Mouse (Mus musculus) midbrain, postnatal 0 days (tissue): ENCODE results near the gene Ints6. TPM values are rescaled to one million over a fixed set of nuclear protein-coding genes. Genes with fewer than 3 reads are reported as not detected.

Source experiments
- ATAC-seq: fragments of 200-750 bp; cut with Nextera tagmentation; 2 replicates; pipeline ENCODE4 v1.8.0; 2017; ENCODE audit warnings: moderate number of reproducible peaks, mild to moderate bottlenecking, moderate TSS enrichment, moderate library complexity; ENCODE audit not compliant: low FRiP score
- DNase-seq: peaks from one replicate; pipeline ENCODE4 v3.0.0-alpha.2; 2015; ENCODE audit warnings: low spot score
- H3K27ac ChIP-seq: fragments of 300-500 bp; sonication (generic); 2 replicates; pipeline ENCODE4 v1.5.1; 2014; ENCODE audit warnings: low read depth, mild to moderate bottlenecking, low read length, mixed read lengths
- H3K27me3 ChIP-seq: fragments of 300-500 bp; sonication (generic); 2 replicates; pipeline ENCODE4 v1.6.1; 2014; ENCODE audit warnings: low read length, control low read depth, mixed read lengths; ENCODE audit not compliant: insufficient read depth
- H3K36me3 ChIP-seq: fragments of 300-500 bp; sonication (generic); 2 replicates; pipeline ENCODE4 v1.6.1; 2014; ENCODE audit warnings: low read length, control low read depth, mixed read lengths; ENCODE audit not compliant: insufficient read depth
- H3K4me1 ChIP-seq: fragments of 300-500 bp; sonication (generic); 2 replicates; pipeline ENCODE4 v1.6.1; 2014; ENCODE audit warnings: mild to moderate bottlenecking, control low read depth, antibody characterized with exemption, low read length, mixed read lengths; ENCODE audit not compliant: insufficient read depth
- H3K4me2 ChIP-seq: fragments of 300-500 bp; sonication (generic); 2 replicates; pipeline ENCODE4 v1.6.1; 2014; ENCODE audit warnings: low read depth, mild to moderate bottlenecking, low read length, mixed read lengths; ENCODE audit not compliant: poor library complexity, severe bottlenecking
- H3K4me3 ChIP-seq: fragments of 300-500 bp; sonication (generic); 2 replicates; pipeline ENCODE4 v1.5.1; 2014; ENCODE audit warnings: low read depth, mild to moderate bottlenecking, low read length, moderate library complexity
- H3K9ac ChIP-seq: fragments of 300-500 bp; sonication (generic); replicated peaks from 2 replicates; pipeline ENCODE4 v1.6.1; 2014; ENCODE audit warnings: mild to moderate bottlenecking, low read length, moderate library complexity, mixed read lengths; ENCODE audit not compliant: poor library complexity, severe bottlenecking
- H3K9me3 ChIP-seq: fragments of 300-500 bp; sonication (generic); 2 replicates; pipeline ENCODE4 v1.6.1; 2016; ENCODE audit warnings: low read length, control low read depth
- CTCF ChIP-seq: IDR thresholded peaks from 2 replicates; pipeline ENCODE4 v1.5.1; 2016; ENCODE audit warnings: antibody characterized with exemption, mild to moderate bottlenecking
- WGBS: fragments of 180-500 bp; shearing (Covaris S2); extraction: QIAGEN DNeasy Blood & Tissue Kit; methylation state at CpG from one replicate; pipeline ENCODE4 v1.1.7; 2014; 5-methylcytosine and 5-hydroxymethylcytosine counted together
- polyA plus RNA-seq: library from polyadenylated mRNA; unstranded; fragments of >200 nt; fragmentation: Nextera tagmentation; extraction: Ambion mirVana; gene quantifications from 2 replicates; pipeline ENCODE4 v1.2.1, GENCODE M21; 2015
- total RNA-seq: library from RNA; depleted of rRNA; stranded (reverse); fragments of >200 nt; gene quantifications from 2 replicates; pipeline ENCODE4 v1.2.3, GENCODE M21; 2014

Gene Ints6
- total and polyA plus RNA-seq, 2 experiments from 2014 or later: 9.5 to 44.9 TPM

GRCm38 (mm10) chr14:62733666-62734065 lies 27.3 kb downstream of the Ints6 start:
- no peaks in the 10 kb centered on the region for H3K9me3 ChIP-seq
- H3K4me3 ChIP-seq: no peak overlapping the region
- no peaks in the 10 kb centered on the region for H3K27me3 ChIP-seq
- H3K27ac ChIP-seq: no peak overlapping the region
- no peak for TF ChIP-seq CTCF
- H3K4me1 ChIP-seq: no peaks in the 10 kb centered on the region
- 81% methylated on average over 2 of the region's 2 CpGs for WGBS
- no peak overlapping the region for H3K4me2 ChIP-seq
- no peak for ATAC-seq
- H3K9ac ChIP-seq: no peak overlapping the region
- no peak for DNase-seq
- 0 out of 2 replicates have a peak, but pooled peaks cover 4% of the 10 kb centered on the region for H3K36me3 ChIP-seq

GRCm38 (mm10) chr14:62731902-62732301 lies 29.1 kb downstream of the Ints6 start:
- Histone ChIP-seq H3K4me1 (no peaks in the 10 kb centered on the region), H3K27ac (no peak overlapping the region), H3K4me3 (no peak overlapping the region), H3K9ac (no peak overlapping the region), H3K4me2 (no peak overlapping the region), H3K27me3 (no peaks in the 10 kb centered on the region), H3K9me3 (no peaks in the 10 kb centered on the region), H3K36me3 (0 out of 2 replicates have a peak, but pooled peaks cover 4% of the 10 kb centered on the region)
- ATAC-seq (no peak), DNase-seq (no peak)
- no peak for TF ChIP-seq CTCF
- WGBS: 89% methylated on average over 1 of the region's 1 CpGs

GRCm38 (mm10) chr14:62724560-62724959 lies 36.4 kb downstream of the Ints6 start:
- ATAC-seq (no peak), DNase-seq (no peak)
- no peak overlapping the region for H3K4me3 ChIP-seq
- no peaks in the 10 kb centered on the region for H3K4me1 ChIP-seq
- H3K36me3 ChIP-seq: no peaks in the 10 kb centered on the region
- no peaks in the 10 kb centered on the region for H3K9me3 ChIP-seq
- H3K27ac ChIP-seq: no peak overlapping the region
- no peak for TF ChIP-seq CTCF
- H3K9ac ChIP-seq: no peak overlapping the region
- H3K4me2 ChIP-seq: no peak overlapping the region
- H3K27me3 ChIP-seq: no peaks in the 10 kb centered on the region

GRCm38 (mm10) chr14:62721625-62722024 lies 39.3 kb downstream of the Ints6 start:
- TF ChIP-seq CTCF: no peak
- no peak for ATAC-seq
- Histone ChIP-seq H3K27me3 (no peaks in the 10 kb centered on the region), H3K27ac (no peak overlapping the region), H3K36me3 (no peaks in the 10 kb centered on the region), H3K4me1 (no peaks in the 10 kb centered on the region), H3K9ac (no peak overlapping the region), H3K9me3 (no peaks in the 10 kb centered on the region), H3K4me3 (no peak overlapping the region), H3K4me2 (no peak overlapping the region)
- no peak for DNase-seq
- WGBS: 87% methylated on average over 1 of the region's 1 CpGs

- Histone ChIP-seq H3K9me3 (no peaks in the 10 kb centered on the region), H3K9ac (no peak overlapping the region), H3K36me3 (0 out of 2 replicates have a peak, but pooled peaks cover 2% of the 10 kb centered on the region), H3K4me2 (no peak overlapping the region), H3K4me3 (no peak overlapping the region), H3K27ac (no peak overlapping the region), H3K27me3 (no peaks in the 10 kb centered on the region), H3K4me1 (no peaks in the 10 kb centered on the region)
- TF ChIP-seq CTCF: no peak
- peak; percentile 10 for DNase-seq
- no peak for ATAC-seq
- 95% methylated on average over 2 of the region's 2 CpGs for WGBS
These were observed 42.8 kb downstream of the Ints6 start for GRCm38 (mm10) chr14:62718161-62718560.

GRCm38 (mm10) chr14:62673646-62674045 lies 87.3 kb downstream of the Ints6 start:
- TF ChIP-seq CTCF: no peak
- H3K4me3 ChIP-seq: no peak overlapping the region
- no peaks in the 10 kb centered on the region for H3K9me3 ChIP-seq
- no peak overlapping the region for H3K27ac ChIP-seq
- H3K4me1 ChIP-seq: no peaks in the 10 kb centered on the region
- no peak overlapping the region for H3K9ac ChIP-seq
- no peaks in the 10 kb centered on the region for H3K36me3 ChIP-seq
- H3K4me2 ChIP-seq: no peak overlapping the region
- no peaks in the 10 kb centered on the region for H3K27me3 ChIP-seq
- 93% methylated on average over 3 of the region's 3 CpGs for WGBS
- no peak for DNase-seq
- ATAC-seq: no peak
